Mouse (Mus musculus) kidney, embryonic 16.5 days (tissue): ENCODE data around the gene D6Ertd527e. TPM values are rescaled to one million over a fixed set of nuclear protein-coding genes. Genes with fewer than 3 reads are reported as not detected.

Experiments used
- ATAC-seq: fragments of 200-750 bp; cut with Nextera tagmentation; 2 replicates; pipeline ENCODE4 v1.8.0; 2017; ENCODE audit warnings: moderate TSS enrichment; ENCODE audit not compliant: low FRiP score, low TSS enrichment
- H3K27ac ChIP-seq: fragments of 300-500 bp; sonication (generic); 2 replicates; pipeline ENCODE4 v1.5.1; 2014; ENCODE audit warnings: low read length
- H3K27me3 ChIP-seq: fragments of 300-500 bp; sonication (generic); 2 replicates; pipeline ENCODE4 v1.6.1; 2014; ENCODE audit warnings: low read length, control low read depth, mixed read lengths; ENCODE audit not compliant: insufficient read depth
- H3K36me3 ChIP-seq: fragments of 300-500 bp; sonication (generic); 2 replicates; pipeline ENCODE4 v1.6.1; 2014; ENCODE audit warnings: low read length, control low read depth, mixed read lengths; ENCODE audit not compliant: insufficient read depth
- H3K4me1 ChIP-seq: fragments of 300-500 bp; sonication (generic); 2 replicates; pipeline ENCODE4 v1.6.1; 2014; ENCODE audit warnings: low read length, control low read depth, mixed read lengths; ENCODE audit not compliant: insufficient read depth
- H3K4me2 ChIP-seq: fragments of 300-500 bp; sonication (generic); replicated peaks from 2 replicates; pipeline ENCODE4 v1.6.1; 2014; ENCODE audit warnings: low read depth, low read length
- H3K4me3 ChIP-seq: fragments of 300-500 bp; sonication (generic); 2 replicates; pipeline ENCODE4 v1.5.1; 2014; ENCODE audit warnings: mild to moderate bottlenecking, low read length
- H3K9ac ChIP-seq: fragments of 300-500 bp; sonication (generic); replicated peaks from 2 replicates; pipeline ENCODE4 v1.6.1; 2014; ENCODE audit warnings: low read length
- H3K9me3 ChIP-seq: fragments of 300-500 bp; sonication (generic); 2 replicates; pipeline ENCODE4 v1.6.1; 2016; ENCODE audit warnings: low read length, control low read depth
- WGBS: fragments of 180-500 bp; shearing (Covaris S2); extraction: QIAGEN DNeasy Blood & Tissue Kit; methylation state at CpG from one replicate; pipeline ENCODE4 v1.1.7; 2014; 5-methylcytosine and 5-hydroxymethylcytosine counted together
- polyA plus RNA-seq: library from polyadenylated mRNA; unstranded; fragments of >200 nt; fragmentation: Nextera tagmentation; extraction: Ambion mirVana; gene quantifications from 2 replicates; pipeline ENCODE4 v1.2.1, GENCODE M21; 2015

The D6Ertd527e gene
- polyA plus RNA-seq, 1 experiment from 2014 or later, result 0.39 TPM

DNA sequence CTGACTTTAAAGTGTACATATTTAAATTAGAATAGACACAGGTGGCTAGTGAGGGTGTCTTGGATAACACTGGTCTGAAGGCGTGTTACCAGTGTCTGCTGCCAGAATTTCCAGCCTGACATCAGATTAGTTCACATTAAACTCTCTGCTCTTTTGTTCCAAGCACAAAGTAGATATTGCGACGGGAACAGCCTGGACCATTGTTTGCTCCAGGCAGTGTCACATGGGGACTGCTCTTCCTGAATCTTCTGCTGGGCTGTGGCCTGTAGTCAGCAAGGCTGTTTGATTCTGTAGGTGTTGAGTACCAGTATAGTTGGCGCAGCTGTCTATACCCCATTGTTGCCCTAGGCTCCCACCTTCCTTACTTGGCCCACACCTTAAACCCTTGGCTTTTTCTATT is 19.4 kb downstream of the D6Ertd527e start:
- no peak for ATAC-seq
- H3K9ac ChIP-seq, result no peak overlapping the region

DNA sequence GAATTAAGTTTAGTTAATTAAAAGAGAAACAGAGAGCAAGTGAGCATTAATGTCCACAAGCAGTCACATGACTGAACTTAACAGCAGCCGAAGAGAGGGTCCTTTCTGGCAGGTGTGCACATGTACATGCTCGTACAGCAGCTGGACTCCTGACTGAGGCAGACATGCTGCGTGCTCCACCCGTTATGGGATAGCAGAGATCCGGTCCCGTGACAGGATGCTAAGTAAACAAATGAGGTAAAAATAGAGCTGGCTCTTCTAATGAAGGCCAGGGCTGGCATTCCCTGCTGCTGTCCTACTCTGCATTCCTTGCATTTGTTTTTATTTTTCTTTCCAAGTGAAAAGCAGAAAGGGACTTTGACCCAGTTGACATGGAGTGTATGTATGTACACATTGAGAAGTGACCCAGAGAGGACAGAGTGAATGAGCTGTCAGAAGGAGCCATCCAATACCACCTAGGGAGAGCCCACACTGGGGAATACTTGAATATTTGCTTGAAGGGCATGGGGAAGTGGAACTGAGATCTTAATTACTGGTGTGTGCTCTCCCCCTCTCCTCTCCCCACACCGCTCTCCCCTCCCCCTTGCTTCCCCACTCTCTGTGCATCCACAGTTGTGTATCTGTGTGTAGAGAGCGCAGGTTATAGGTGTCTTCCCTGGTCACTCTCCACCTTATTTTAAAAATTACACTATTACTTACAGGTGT is 22.7 kb downstream of the D6Ertd527e start:
- Histone ChIP-seq H3K27ac (no peak overlapping the region), H3K36me3 (no peaks in the 10 kb centered on the region), H3K4me2 (no peak overlapping the region), H3K9ac (no peak overlapping the region), H3K27me3 (no peaks in the 10 kb centered on the region), H3K9me3 (peaks cover 3% of the 10 kb centered on the region; the same call in 1 of the 2 replicates), H3K4me3 (no peak overlapping the region), H3K4me1 (peaks cover 10% of the 10 kb centered on the region)
- ATAC-seq, result peak; percentile 71; the same call in 1 of the 2 replicates
- 37% methylated on average over 8 of the region's 8 CpGs for WGBS

More for the DNA sequence above, 19.4 kb downstream of the D6Ertd527e start:
- Histone ChIP-seq H3K4me2 (no peak overlapping the region), H3K27ac (no peak overlapping the region), H3K9me3 (no peaks in the 10 kb centered on the region), H3K36me3 (no peaks in the 10 kb centered on the region), H3K4me3 (no peak overlapping the region), H3K4me1 (peaks cover 10% of the 10 kb centered on the region), H3K27me3 (no peaks in the 10 kb centered on the region)
- 89% methylated on average over 4 of the region's 4 CpGs for WGBS

DNA sequence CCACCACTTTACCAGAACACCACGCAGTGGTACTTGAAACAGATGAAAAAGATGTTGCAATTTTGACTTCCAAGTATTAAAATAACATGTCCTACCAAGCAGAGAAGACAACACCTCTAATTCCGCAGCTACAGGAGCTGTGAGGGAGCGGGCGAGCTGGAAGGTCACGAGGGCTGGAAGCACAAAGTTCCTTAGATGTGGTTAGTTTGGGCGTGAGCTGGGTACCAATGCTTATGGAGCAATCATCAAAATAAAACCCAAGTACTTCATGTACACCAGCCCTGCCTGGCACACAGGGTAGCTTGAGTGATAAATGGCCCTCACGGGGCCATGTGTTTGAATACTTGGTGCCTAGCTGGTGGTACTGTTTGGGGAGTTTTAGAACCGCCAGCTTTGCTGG is 25.3 kb downstream of the D6Ertd527e start:
- WGBS, result 92% methylated on average over 8 of the region's 8 CpGs
- Histone ChIP-seq H3K27me3 (no peaks in the 10 kb centered on the region), H3K4me3 (no peak overlapping the region), H3K27ac (no peak overlapping the region), H3K9ac (no peak overlapping the region), H3K36me3 (no peaks in the 10 kb centered on the region), H3K4me2 (no peak overlapping the region), H3K9me3 (peaks cover 3% of the 10 kb centered on the region; the same call in 1 of the 2 replicates), H3K4me1 (peaks cover 10% of the 10 kb centered on the region)
- ATAC-seq, result no peak

DNA sequence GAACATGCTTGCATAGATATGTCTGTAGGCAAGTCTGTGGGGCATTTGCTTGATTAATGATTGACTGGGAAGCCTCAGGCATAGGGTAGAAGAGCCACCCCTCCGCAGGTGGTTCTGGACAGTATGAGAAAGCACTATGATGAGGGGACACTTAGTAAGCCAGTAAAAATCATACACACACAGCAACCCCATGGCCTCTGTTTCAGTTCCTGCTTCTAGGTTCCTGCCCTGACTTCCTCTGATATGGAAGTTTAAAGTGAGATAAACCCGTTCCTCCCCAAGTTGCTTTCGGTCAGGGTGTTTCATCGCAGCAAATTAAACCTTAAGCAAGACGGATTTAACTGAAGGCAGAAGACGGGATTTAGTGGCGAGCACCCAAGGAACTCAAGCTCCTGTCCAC is 26.1 kb downstream of the D6Ertd527e start:
- Histone ChIP-seq H3K27ac (no peak overlapping the region), H3K4me3 (no peak overlapping the region), H3K36me3 (no peaks in the 10 kb centered on the region), H3K4me2 (no peak overlapping the region), H3K9ac (no peak overlapping the region), H3K4me1 (peaks cover 10% of the 10 kb centered on the region), H3K9me3 (peaks cover 3% of the 10 kb centered on the region; the same call in 1 of the 2 replicates), H3K27me3 (no peaks in the 10 kb centered on the region)
- WGBS, result 94% methylated on average over 7 of the region's 7 CpGs
- no peak for ATAC-seq

DNA sequence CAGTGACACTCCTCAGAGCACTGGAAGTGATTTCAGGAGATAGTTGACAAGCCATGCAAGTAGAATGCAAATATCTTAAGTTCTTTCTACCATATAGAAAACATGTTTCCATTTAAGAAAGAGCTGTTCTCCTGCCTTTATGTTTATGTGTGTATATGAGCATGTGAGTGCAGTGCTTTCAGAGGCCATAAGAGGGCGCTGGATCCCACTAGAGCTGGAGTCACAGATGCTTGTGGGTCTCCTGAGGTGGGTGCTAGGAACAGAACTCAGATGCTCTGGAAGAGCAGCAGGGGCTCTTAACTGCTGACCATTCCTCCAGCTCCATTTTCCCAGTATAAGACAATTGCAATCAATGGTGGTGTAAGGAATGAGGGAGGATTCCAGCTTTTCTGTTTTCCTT is 26.5 kb downstream of the D6Ertd527e start:
- ATAC-seq, result no peak
- H3K4me1 ChIP-seq, result peaks cover 10% of the 10 kb centered on the region
- H3K27ac ChIP-seq, result no peak overlapping the region
- H3K27me3 ChIP-seq, result no peaks in the 10 kb centered on the region
- H3K4me2 ChIP-seq, result no peak overlapping the region
- H3K4me3 ChIP-seq, result no peak overlapping the region
- 77% methylated on average over 1 of the region's 1 CpGs for WGBS
- H3K9ac ChIP-seq, result no peak overlapping the region
- H3K9me3 ChIP-seq, result peaks cover 3% of the 10 kb centered on the region; the same call in 1 of the 2 replicates
- H3K36me3 ChIP-seq, result no peaks in the 10 kb centered on the region

DNA sequence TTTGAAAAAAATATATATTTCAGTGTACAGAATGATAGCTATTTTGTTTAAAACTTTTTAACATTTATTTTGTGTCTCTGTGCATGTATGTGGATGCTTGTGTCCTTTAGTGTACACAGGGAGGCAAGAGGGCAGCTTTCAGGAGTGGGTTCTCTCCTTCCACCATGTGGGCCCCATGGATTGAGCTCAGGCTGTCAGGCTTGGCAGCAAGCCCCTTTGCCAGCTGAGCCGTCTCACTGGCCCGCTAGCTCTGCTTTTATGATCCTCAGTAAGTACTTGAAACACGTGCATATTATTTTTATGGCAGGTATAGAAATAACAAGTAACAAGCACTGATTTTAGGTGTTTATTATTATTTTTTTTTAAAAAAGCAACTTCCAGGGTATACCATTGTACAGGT is 29.0 kb downstream of the D6Ertd527e start:
- H3K27ac ChIP-seq, result no peak overlapping the region
- H3K9ac ChIP-seq, result no peak overlapping the region
- H3K4me2 ChIP-seq, result no peak overlapping the region
- peaks cover 3% of the 10 kb centered on the region; the same call in 1 of the 2 replicates for H3K9me3 ChIP-seq
- H3K36me3 ChIP-seq, result 0 out of 2 replicates have a peak, but pooled peaks cover 4% of the 10 kb centered on the region
- H3K27me3 ChIP-seq, result no peaks in the 10 kb centered on the region
- no peak overlapping the region for H3K4me3 ChIP-seq
- H3K4me1 ChIP-seq, result no peaks in the 10 kb centered on the region
- ATAC-seq, result no peak
- WGBS, result 73% methylated on average over 3 of the region's 3 CpGs

DNA sequence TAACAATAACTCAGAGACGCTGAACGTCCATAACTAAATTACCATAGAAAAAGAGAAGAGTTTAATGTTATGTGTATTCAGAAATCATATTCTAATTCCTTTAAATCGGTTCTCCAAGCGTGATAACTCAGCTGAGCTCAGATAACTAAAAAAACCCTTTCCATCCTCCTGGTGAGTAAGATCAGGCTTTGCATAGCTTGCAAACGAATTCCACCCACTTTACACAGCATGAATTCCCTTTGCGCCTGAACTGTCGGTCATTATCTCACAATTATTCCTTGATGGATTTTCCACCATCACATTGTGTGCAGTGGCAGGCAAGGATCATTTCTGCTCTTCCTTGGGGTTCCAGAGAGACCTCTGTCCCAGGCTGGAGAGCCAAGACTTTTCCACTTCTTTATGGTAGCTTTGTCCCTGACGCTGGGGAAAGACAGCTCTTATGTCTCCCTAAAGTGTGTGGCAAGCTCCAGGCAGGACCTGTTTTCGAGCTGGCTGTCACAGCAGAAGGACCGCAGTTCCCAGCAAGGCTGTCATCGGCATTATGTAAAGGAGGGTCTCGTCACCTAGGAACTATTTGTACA is 29.5 kb downstream of the D6Ertd527e start:
- peaks cover 3% of the 10 kb centered on the region; the same call in 1 of the 2 replicates for H3K9me3 ChIP-seq
- H3K4me3 ChIP-seq, result no peak overlapping the region
- H3K27ac ChIP-seq, result no peak overlapping the region
- ATAC-seq, result no peak
- 0 out of 2 replicates have a peak, but pooled peaks cover 4% of the 10 kb centered on the region for H3K36me3 ChIP-seq
- H3K4me1 ChIP-seq, result no peaks in the 10 kb centered on the region
- no peak overlapping the region for H3K9ac ChIP-seq
- H3K4me2 ChIP-seq, result no peak overlapping the region
- no peaks in the 10 kb centered on the region for H3K27me3 ChIP-seq
- 78% methylated on average over 12 of the region's 12 CpGs for WGBS

DNA sequence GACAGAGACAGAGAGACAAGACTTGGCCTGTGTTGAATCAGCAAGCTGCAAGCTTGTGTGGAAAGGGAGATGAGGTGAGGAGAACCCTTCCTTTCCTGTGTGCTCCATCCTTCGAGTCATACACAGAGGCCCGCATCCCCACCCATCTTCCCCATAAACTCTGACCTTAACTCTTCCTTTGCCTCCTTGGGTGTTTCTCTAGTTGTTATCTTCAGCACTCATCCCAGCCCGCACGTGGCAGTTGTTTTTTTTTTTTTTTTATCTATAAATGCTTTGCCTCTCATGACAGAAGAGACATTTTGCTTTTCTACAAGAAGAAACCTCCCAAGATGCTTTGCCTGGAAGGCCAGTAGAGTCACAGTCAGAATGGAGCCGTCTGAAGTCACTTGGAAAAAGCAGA is 33.9 kb downstream of the D6Ertd527e start:
- WGBS, result 87% methylated on average over 5 of the region's 5 CpGs
- H3K4me3 ChIP-seq, result no peak overlapping the region

DNA sequence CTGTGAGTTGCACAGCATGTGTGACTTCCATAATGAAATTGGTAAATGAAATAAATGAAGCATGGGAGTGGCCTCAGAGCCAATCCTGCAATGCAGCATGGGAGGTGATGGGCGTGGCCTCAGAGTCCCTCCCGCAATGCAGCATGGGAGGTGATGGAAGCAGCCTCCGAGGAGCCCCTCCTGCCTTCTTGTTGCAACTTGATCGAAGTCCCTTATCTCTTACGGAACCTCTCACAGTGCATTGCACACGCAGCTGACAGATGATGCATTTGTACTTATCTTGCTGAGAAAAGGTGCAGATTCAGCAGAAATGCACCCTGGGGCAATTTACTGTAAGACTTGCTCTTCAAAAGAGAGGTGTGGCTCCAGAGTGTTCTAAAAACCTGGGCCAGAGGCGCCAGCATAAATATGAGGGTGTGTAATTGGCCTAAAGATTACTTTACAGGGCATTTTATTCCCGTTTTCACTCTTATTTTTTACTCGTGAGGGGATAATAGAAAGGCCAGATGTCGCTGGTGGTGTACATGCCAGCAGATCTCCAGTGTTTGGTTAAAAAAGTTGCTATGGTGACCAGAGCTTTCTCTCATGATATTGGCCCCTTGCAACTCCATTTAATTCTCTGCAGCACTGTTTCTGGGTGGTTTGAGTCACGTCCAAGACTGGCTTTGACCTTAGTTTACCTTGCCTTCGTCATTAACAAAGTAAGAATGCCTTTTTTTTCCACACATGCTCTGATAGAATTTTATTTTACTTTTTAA is 35.4 kb downstream of the D6Ertd527e start:
- no peaks in the 10 kb centered on the region for H3K27me3 ChIP-seq
- no peak overlapping the region for H3K4me2 ChIP-seq
- no peak overlapping the region for H3K27ac ChIP-seq
- 82% methylated on average over 12 of the region's 12 CpGs for WGBS
- H3K4me1 ChIP-seq, result 0 out of 2 replicates have a peak, but pooled peaks cover 3% of the 10 kb centered on the region
- no peaks in the 10 kb centered on the region for H3K9me3 ChIP-seq
- no peak overlapping the region for H3K9ac ChIP-seq
- H3K36me3 ChIP-seq, result 0 out of 2 replicates have a peak, but pooled peaks cover 4% of the 10 kb centered on the region
- H3K4me3 ChIP-seq, result no peak overlapping the region
- ATAC-seq, result no peak

More for the DNA sequence above, 33.9 kb downstream of the D6Ertd527e start:
- Histone ChIP-seq H3K9ac (no peak overlapping the region), H3K9me3 (no peaks in the 10 kb centered on the region), H3K4me1 (0 out of 2 replicates have a peak, but pooled peaks cover under 1% of the 10 kb centered on the region), H3K4me2 (no peak overlapping the region), H3K27me3 (no peaks in the 10 kb centered on the region), H3K27ac (no peak overlapping the region), H3K36me3 (0 out of 2 replicates have a peak, but pooled peaks cover 4% of the 10 kb centered on the region)
- no peak for ATAC-seq
